Mouse (Mus musculus) embryonic facial prominence, embryonic 12.5 days (tissue): ENCODE measurements around the gene Kcnma1. TPM values are rescaled to one million over a fixed set of nuclear protein-coding genes. Genes with fewer than 3 reads are reported as not detected.

ENCODE experiments used
- ATAC-seq: fragments of 200-750 bp; cut with Nextera tagmentation; 2 replicates; pipeline ENCODE4 v1.8.0; 2017; ENCODE audit not compliant: insufficient number of reproducible peaks, insufficient read depth, low FRiP score, low TSS enrichment
- H3K27ac ChIP-seq: fragments of 300-500 bp; sonication (generic); 2 replicates; pipeline ENCODE4 v1.5.1; 2016; ENCODE audit warnings: mild to moderate bottlenecking
- H3K27me3 ChIP-seq: fragments of 300-500 bp; sonication (generic); 2 replicates; pipeline ENCODE4 v1.6.1; 2016; ENCODE audit warnings: mild to moderate bottlenecking, moderate library complexity
- H3K36me3 ChIP-seq: fragments of 300-500 bp; sonication (generic); 2 replicates; pipeline ENCODE4 v1.6.1; 2016; ENCODE audit warnings: mild to moderate bottlenecking
- H3K4me1 ChIP-seq: fragments of 300-500 bp; sonication (generic); 2 replicates; pipeline ENCODE4 v1.6.1; 2016
- H3K4me2 ChIP-seq: fragments of 300-500 bp; sonication (generic); replicated peaks from 2 replicates; pipeline ENCODE4 v1.6.1; 2016; ENCODE audit warnings: mild to moderate bottlenecking, moderate library complexity
- H3K4me3 ChIP-seq: fragments of 300-500 bp; sonication (generic); 2 replicates; pipeline ENCODE4 v1.5.1; 2016; ENCODE audit warnings: mild to moderate bottlenecking
- H3K9ac ChIP-seq: fragments of 300-500 bp; sonication (generic); 2 replicates; pipeline ENCODE4 v1.6.1; 2016; ENCODE audit warnings: mild to moderate bottlenecking, moderate library complexity
- H3K9me3 ChIP-seq: fragments of 300-500 bp; sonication (generic); 2 replicates; pipeline ENCODE4 v1.6.1; 2016; ENCODE audit warnings: mild to moderate bottlenecking, moderate library complexity
- WGBS: fragments of 180-500 bp; shearing (Covaris S2); methylation state at CpG from one replicate; pipeline ENCODE4 v1.1.7; 2016; 5-methylcytosine and 5-hydroxymethylcytosine counted together
- polyA plus RNA-seq: library from polyadenylated mRNA; unstranded; fragments of >200 nt; fragmentation: Nextera tagmentation; extraction: Ambion mirVana; gene quantifications from 2 replicates; pipeline ENCODE4 v1.2.1, GENCODE M21; 2016

Gene Kcnma1
- polyA plus RNA-seq, 1 experiment from 2014 or later = 2.2 TPM

DNA sequence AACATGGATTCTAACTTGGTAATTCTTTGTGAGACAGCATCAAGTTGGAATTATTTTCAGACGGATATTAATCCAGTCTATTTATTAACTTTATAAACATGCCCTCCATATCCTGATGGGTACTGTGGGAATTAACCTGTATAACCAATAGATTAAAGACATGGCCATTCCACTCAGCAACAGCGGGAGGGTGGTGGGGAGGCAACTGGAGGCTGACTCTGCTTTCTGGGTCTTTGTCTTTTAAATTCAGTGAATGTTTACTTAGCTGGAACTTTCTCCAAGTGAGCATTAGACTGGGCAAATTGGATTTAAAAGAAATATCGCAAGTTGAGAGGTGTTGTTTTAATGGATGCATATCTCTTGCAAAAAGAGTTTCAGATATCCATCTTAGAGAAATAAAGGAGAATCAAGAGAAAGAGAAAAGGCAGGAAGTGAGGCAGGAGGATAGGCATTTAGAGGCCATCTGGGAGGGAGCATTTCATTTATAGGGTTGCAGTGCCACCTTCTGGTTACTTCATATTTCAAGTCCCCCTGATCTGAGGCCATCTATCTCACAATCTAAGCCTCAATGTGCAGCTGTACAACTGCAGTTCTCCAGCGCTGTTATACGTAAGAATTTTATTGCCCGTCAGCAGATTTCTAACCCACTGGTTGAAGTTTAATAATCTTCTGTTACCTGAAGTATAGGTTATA is 613.4 kb downstream of the Kcnma1 start:
- peak; percentile 75; the same call in 1 of the 2 replicates for ATAC-seq
- 15% methylated on average over 6 of the region's 6 CpGs for WGBS
- H3K9me3 ChIP-seq = no peaks in the 10 kb centered on the region

GRCm38 (mm10) chr14:23397642-23398041 is 616.6 kb downstream of the Kcnma1 start:
- H3K4me3 ChIP-seq = no peak overlapping the region
- no peak overlapping the region for H3K9ac ChIP-seq
- H3K4me1 ChIP-seq = peaks cover 8% of the 10 kb centered on the region
- WGBS = 74% methylated on average over 1 of the region's 1 CpGs
- no peaks in the 10 kb centered on the region for H3K27me3 ChIP-seq
- H3K9me3 ChIP-seq = no peaks in the 10 kb centered on the region
- H3K27ac ChIP-seq = no peak overlapping the region
- ATAC-seq = no peak
- H3K4me2 ChIP-seq = no peak overlapping the region
- H3K36me3 ChIP-seq = no peaks in the 10 kb centered on the region

More for the DNA sequence above, 613.4 kb downstream of the Kcnma1 start:
- peaks cover 8% of the 10 kb centered on the region for H3K4me1 ChIP-seq
- no peaks in the 10 kb centered on the region for H3K36me3 ChIP-seq
- no peak overlapping the region for H3K4me3 ChIP-seq
- no peak overlapping the region for H3K27ac ChIP-seq
- no peak overlapping the region for H3K9ac ChIP-seq
- H3K4me2 ChIP-seq = no peak overlapping the region
- no peaks in the 10 kb centered on the region for H3K27me3 ChIP-seq

DNA sequence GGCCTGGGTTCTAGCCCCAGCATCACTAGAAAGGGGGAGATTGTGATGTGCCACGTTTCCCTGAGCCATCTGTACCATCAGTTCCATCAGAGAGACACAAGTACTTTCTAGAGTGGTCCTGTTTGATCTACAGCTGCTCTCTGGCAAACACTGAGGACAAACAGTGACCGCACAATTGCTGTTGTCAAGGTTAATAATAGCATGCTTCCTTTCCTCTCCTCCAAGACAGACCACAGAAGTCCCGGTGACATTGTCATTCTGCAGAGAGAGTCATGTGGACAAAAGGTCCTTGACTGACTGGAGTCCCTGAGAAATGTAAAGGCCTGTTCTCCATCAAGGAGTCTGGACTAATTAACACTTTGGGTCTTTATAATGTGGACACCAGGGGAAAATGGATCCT is 622.7 kb downstream of the Kcnma1 start:
- no peak for ATAC-seq
- H3K4me3 ChIP-seq = no peak overlapping the region
- no peaks in the 10 kb centered on the region for H3K27me3 ChIP-seq
- H3K36me3 ChIP-seq = no peaks in the 10 kb centered on the region
- H3K4me1 ChIP-seq = peaks cover 13% of the 10 kb centered on the region; the same call in 1 of the 2 replicates
- no peak overlapping the region for H3K4me2 ChIP-seq
- H3K27ac ChIP-seq = no peak overlapping the region
- 70% methylated on average over 3 of the region's 3 CpGs for WGBS
- H3K9me3 ChIP-seq = no peaks in the 10 kb centered on the region
- H3K9ac ChIP-seq = no peak overlapping the region

GRCm38 (mm10) chr14:23390768-23391167 is 623.5 kb downstream of the Kcnma1 start:
- H3K36me3 ChIP-seq = no peaks in the 10 kb centered on the region
- H3K27ac ChIP-seq = no peak overlapping the region
- ATAC-seq = no peak
- peaks cover 15% of the 10 kb centered on the region; the same call in 1 of the 2 replicates for H3K4me1 ChIP-seq
- no peak overlapping the region for H3K9ac ChIP-seq
- no peaks in the 10 kb centered on the region for H3K27me3 ChIP-seq
- 63% methylated on average over 5 of the region's 5 CpGs for WGBS
- no peak overlapping the region for H3K4me3 ChIP-seq
- no peaks in the 10 kb centered on the region for H3K9me3 ChIP-seq
- H3K4me2 ChIP-seq = no peak overlapping the region

DNA sequence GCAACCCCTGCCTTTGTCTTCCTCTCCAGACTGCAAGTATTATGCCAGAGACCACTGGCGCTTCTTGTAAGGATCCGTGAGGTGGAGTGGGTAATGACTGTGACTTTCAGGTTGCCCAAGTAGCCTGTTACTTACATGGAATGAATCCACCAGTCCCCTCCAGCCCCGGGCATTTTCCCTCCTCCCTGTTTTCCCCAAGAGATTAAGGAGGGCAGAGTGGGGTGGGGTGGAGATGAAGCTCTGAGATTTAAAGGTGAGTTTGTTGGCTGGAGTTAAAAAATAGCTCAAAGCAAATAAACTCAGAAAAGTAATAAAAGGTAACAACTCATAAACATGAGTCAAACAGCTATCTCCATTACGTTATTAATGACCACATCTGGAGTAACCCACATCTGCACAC is 624.1 kb downstream of the Kcnma1 start:
- ATAC-seq = no peak
- H3K9ac ChIP-seq = no peak overlapping the region
- 35% methylated on average over 4 of the region's 4 CpGs for WGBS
- H3K36me3 ChIP-seq = no peaks in the 10 kb centered on the region
- H3K9me3 ChIP-seq = no peaks in the 10 kb centered on the region
- H3K27me3 ChIP-seq = no peaks in the 10 kb centered on the region
- H3K4me1 ChIP-seq = peaks cover 15% of the 10 kb centered on the region; the same call in 1 of the 2 replicates
- peak overlapping the region; percentile 50; the same call in 1 of the 2 replicates for H3K27ac ChIP-seq
- H3K4me3 ChIP-seq = no peak overlapping the region
- no peak overlapping the region for H3K4me2 ChIP-seq

DNA sequence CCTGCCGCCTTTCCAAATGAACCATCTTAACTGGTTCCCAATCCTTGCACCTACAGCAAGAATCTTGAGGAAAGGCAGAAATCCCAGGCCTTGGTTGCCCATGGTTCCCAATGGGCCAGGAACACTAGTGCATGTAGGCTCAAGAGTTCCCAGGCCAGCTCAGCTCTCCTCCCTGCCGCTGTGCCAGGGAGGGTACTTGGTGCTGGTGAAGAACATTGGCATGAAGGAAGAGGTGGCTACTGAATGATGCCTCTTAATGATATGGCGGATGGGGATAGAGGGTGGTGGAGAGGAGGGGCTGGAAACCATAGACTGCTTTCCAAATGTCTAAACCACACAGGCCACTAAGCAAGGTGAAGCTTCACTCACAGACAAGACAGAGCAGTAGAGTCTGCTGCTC is 627.5 kb downstream of the Kcnma1 start:
- no peak for ATAC-seq
- Histone ChIP-seq H3K4me3 (no peak overlapping the region), H3K27me3 (no peaks in the 10 kb centered on the region), H3K4me1 (peaks cover 15% of the 10 kb centered on the region; the same call in 1 of the 2 replicates), H3K27ac (no peak overlapping the region), H3K36me3 (no peaks in the 10 kb centered on the region), H3K4me2 (no peak overlapping the region), H3K9me3 (no peaks in the 10 kb centered on the region), H3K9ac (no peak overlapping the region)
- WGBS = 95% methylated on average over 3 of the region's 3 CpGs

- 32% methylated on average over 11 of the region's 11 CpGs for WGBS
- Histone ChIP-seq H3K27ac (no peak overlapping the region), H3K27me3 (no peaks in the 10 kb centered on the region), H3K4me2 (no peak overlapping the region), H3K9me3 (no peaks in the 10 kb centered on the region), H3K4me1 (peaks cover 15% of the 10 kb centered on the region; the same call in 1 of the 2 replicates), H3K36me3 (no peaks in the 10 kb centered on the region), H3K4me3 (no peak overlapping the region), H3K9ac (no peak overlapping the region)
- no peak for ATAC-seq
Observed at GRCm38 (mm10) chr14:23385776-23386608, 628.3 kb downstream of the Kcnma1 start.

DNA sequence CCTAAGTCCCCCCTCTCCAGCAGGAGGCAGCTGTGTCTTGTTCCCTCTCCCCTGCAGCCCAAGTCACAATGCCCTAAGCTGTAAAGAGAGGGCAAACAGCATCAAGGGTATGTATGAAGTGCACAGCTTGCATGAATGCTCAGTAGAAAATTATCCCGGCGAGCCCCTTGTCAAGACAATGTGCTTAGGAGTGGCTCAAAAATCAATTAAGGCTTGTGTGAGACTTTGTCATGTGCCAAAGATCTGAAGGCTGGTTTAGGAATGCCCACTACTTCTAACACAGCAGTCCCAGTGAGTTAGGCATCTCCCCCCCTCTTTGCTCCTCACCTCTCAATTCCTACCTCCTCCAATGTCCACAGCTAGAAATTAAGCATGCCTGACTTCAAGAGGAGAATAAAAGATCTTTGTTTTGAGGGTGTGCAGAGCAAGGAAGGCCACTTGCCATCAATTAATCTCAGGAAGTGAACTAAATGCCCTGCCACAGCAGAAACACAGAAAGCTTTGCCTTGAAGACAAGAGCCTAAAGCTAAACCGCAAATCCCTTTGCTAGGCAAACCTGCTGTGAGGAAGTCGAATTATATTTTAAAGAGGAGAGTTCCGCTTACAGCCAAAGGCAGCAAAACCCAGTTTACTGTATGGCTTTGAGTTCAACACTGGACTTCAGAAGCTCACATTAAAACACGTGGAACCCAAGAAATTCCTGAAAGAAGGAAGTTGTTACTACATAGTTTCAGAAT is 635.8 kb downstream of the Kcnma1 start:
- no peak overlapping the region for H3K4me2 ChIP-seq
- H3K36me3 ChIP-seq = no peaks in the 10 kb centered on the region
- no peaks in the 10 kb centered on the region for H3K27me3 ChIP-seq
- no peaks in the 10 kb centered on the region for H3K9me3 ChIP-seq
- peaks cover 16% of the 10 kb centered on the region for H3K4me1 ChIP-seq
- WGBS = 12% methylated on average over 6 of the region's 6 CpGs
- H3K4me3 ChIP-seq = no peak overlapping the region
- ATAC-seq = no peak; the same call in 1 of the 2 replicates
- H3K27ac ChIP-seq = no peak overlapping the region
- no peak overlapping the region for H3K9ac ChIP-seq

DNA sequence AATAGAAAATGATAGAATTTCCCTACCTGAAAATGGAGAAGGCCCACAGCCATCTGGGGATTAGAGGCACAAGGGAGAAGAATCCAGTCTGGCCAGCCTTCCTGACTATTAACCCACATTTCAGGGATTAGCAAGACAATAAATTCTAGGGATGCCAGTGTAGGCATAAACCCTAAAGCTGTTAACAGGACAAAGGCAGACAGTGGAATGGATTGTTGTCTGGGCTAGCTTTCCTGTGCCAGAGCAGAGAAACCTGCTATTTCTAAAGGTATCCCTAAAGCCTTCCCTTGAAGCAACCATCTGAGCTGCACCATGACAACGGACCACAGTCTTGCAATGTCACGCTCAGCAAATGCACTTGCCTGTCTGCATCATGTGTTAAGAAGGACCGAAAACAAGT is 642.3 kb downstream of the Kcnma1 start:
- ATAC-seq = no peak
- H3K9ac ChIP-seq = no peak overlapping the region
- WGBS = 59% methylated on average over 3 of the region's 3 CpGs
- H3K27me3 ChIP-seq = no peaks in the 10 kb centered on the region
- no peak overlapping the region for H3K4me3 ChIP-seq
- no peaks in the 10 kb centered on the region for H3K36me3 ChIP-seq
- no peak overlapping the region for H3K4me2 ChIP-seq
- H3K27ac ChIP-seq = no peak overlapping the region
- H3K4me1 ChIP-seq = 0 out of 2 replicates have a peak, but pooled peaks cover 2% of the 10 kb centered on the region
- H3K9me3 ChIP-seq = no peaks in the 10 kb centered on the region

DNA sequence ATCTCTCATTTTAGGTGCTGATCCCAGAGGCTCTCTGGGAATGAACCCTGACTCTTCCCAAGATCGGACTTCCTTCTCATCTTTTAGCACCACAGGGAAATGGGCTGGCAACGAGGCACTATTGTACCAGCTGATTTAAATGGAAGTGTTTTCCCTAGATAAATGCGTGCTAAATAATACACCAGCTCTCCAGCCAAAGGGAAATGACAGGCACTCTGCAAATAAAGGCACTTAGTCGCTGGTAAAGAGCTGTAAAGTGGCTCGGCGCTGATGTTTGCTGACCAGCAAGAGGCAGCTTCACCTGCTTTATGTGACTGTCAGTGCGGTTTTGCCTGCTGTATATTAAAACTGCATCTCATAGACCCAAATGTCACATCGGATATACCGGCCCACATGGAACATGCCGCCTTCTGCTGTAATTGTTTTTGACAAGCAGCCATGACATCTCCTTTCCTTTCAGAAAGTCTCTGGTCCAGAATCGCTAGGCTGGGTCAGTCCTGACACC is 653.7 kb downstream of the Kcnma1 start:
- Histone ChIP-seq H3K9ac (no peak overlapping the region), H3K4me3 (no peak overlapping the region), H3K36me3 (no peaks in the 10 kb centered on the region), H3K27ac (no peak overlapping the region), H3K4me2 (no peak overlapping the region), H3K4me1 (peaks cover 3% of the 10 kb centered on the region; the same call in 1 of the 2 replicates), H3K9me3 (no peaks in the 10 kb centered on the region), H3K27me3 (no peaks in the 10 kb centered on the region)
- ATAC-seq = no peak
- WGBS = 74% methylated on average over 11 of the region's 11 CpGs

- ATAC-seq = no peak
- Histone ChIP-seq H3K36me3 (no peaks in the 10 kb centered on the region), H3K27me3 (no peaks in the 10 kb centered on the region)
Observed at GRCm38 (mm10) chr14:23358776-23359175, 655.5 kb downstream of the Kcnma1 start.

More at GRCm38 (mm10) chr14:23358776-23359175, 655.5 kb downstream of the Kcnma1 start:
- Histone ChIP-seq H3K4me1 (peaks cover 3% of the 10 kb centered on the region; the same call in 1 of the 2 replicates), H3K4me3 (no peak overlapping the region), H3K9ac (no peak overlapping the region), H3K4me2 (no peak overlapping the region), H3K9me3 (no peaks in the 10 kb centered on the region), H3K27ac (no peak overlapping the region)
- 94% methylated on average over 6 of the region's 6 CpGs for WGBS
